In the genomic region with DNA sequence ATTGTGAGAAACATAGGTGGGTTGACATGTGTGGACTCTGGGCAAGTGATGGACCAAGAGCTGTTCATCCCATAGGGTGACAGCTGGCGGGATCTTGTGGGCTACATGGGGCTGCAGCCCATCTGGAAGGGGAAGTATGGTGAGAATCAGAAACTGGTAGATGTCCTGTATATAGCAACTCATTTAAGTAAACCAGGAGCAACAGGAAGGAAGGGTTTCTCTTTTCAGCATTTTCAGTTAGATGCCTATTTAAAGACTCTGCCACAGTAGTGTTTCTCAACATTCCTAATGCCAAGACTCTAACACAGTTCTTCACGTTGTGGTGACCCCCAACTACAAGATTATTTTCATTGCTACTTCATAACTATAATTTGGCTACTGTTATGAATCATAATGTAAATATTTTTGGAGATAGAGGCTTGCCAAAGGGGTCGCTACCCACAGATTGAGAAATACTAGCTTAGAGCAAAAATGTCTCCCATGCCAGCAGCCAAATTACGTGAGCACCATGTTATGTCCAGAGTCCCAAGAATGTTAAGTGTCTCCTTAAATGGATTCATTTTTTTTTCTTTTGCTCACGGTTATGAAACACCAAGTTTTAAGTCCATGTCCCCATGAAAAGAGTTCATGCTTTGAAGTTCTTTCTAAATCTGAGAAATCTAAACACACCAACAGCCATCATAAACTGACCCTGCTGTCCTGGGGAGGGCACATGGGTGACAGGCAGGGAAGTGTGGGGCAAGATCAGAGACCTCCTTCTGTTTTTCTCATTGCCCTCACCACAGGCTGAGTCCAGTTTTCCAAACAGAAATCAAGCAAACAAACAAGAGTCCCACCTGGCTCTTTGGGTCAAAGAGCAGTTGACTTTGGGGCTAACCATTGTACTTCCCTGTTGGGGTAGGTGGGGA, we compare ENCODE assay signal across 11 mouse cellular contexts.
DNase-seq lines count a peak whose midpoint lies in the region; ATAC-seq and TF ChIP-seq lines count a peak whose summit lies in the region.
"Had no signal": no experiment of that assay in that cellular context is flagged by ENCODE, and none has a peak within 500 bp of the region (broad histone marks: within the 10 kb centered on the region; RNA-seq: fewer than 3 reads in every experiment).

No protein-coding gene starts in this region.

- intact Hi-C loops in gastrocnemius, adult 2 months (cut with DNase I) = loop anchor here (5.0 kb wide), 1 partner anchor 257 kb away; a partner anchor contains a TSS

- H3K4me3 ChIP-seq in gastrocnemius, adult 2 months = no peak overlapping the region
- H3K4me3 ChIP-seq in liver, adult 2 months (ENCODE audit: insufficient read depth, low read depth, low read length) = no peak overlapping the region
- no peak overlapping the region for H3K4me3 ChIP-seq in liver, embryonic 12.5 days
- H3K4me3 ChIP-seq in lung, embryonic 16.5 days (ENCODE audit: low read length) = no peak overlapping the region
- H3K4me3 ChIP-seq in stomach, embryonic 16.5 days (replicated peaks; ENCODE audit: low read length) = no peak overlapping the region

- no peaks in the 10 kb centered on the region for H3K79me2 ChIP-seq in liver, adult 2 months (ENCODE audit: control insufficient read depth, insufficient read depth, low read length)

- no peak for DNase-seq in gastrocnemius, adult 2 months
- no peak for DNase-seq in gastrocnemius, postnatal 4 days (ENCODE audit: low spot score in 2 of 2)
- peak; percentile 84 for DNase-seq in liver, adult 2 months (ENCODE audit: extremely low read depth, low read depth, low spot score)
- DNase-seq in right cerebral cortex, postnatal 10 days (ENCODE audit: low spot score in 2 of 2) = no peak
- no peak for DNase-seq in left cerebral cortex, adult 8-10 months (ENCODE audit: low spot score in 2 of 2)
- DNase-seq: cerebellum, adult 9-11 months had no signal

- no peak for ATAC-seq in liver, embryonic 12.5 days
- ATAC-seq in lung, embryonic 16.5 days (ENCODE audit: low read depth) = peak; percentile 77
- ATAC-seq in stomach, embryonic 16.5 days (ENCODE audit: insufficient read depth, low FRiP score) = no peak
- ATAC-seq: inflammation-experienced regulatory T-cells, adult 6 months; Patski had no signal

- no peak overlapping the region for H3K4me2 ChIP-seq in liver, embryonic 12.5 days
- H3K4me2 ChIP-seq in lung, embryonic 16.5 days (ENCODE audit: low read depth, low read length) = no peak overlapping the region
- no peak overlapping the region for H3K4me2 ChIP-seq in stomach, embryonic 16.5 days (ENCODE audit: low read depth, low read length)

- peaks cover 22% of the 10 kb centered on the region for H3K4me1 ChIP-seq in liver, adult 2 months (ENCODE audit: control insufficient read depth, insufficient read depth, low read length)
- no peaks in the 10 kb centered on the region for H3K4me1 ChIP-seq in liver, embryonic 12.5 days
- H3K4me1 ChIP-seq in lung, embryonic 16.5 days (replicated peaks; ENCODE audit: control insufficient read depth, insufficient read depth, low read length) = peaks cover 16% of the 10 kb centered on the region
- peaks cover 6% of the 10 kb centered on the region; the same call in 1 of the 2 replicates for H3K4me1 ChIP-seq in stomach, embryonic 16.5 days (ENCODE audit: control insufficient read depth, insufficient read depth, low read length)

- no peak for TF ChIP-seq CTCF in gastrocnemius, adult 2 months (IDR thresholded peaks at IDR 0.05)
- no peak for TF ChIP-seq CTCF in liver, adult 2 months (IDR thresholded peaks at IDR 0.05; ENCODE audit: low read depth, low read length)

- WGBS in liver, adult 2 months = 35% methylated on average over 5 of the region's 5 CpGs
- WGBS in liver, embryonic 12.5 days (ENCODE audit: insufficient replicate concordance) = 48% methylated on average over 5 of the region's 5 CpGs
- 28% methylated on average over 5 of the region's 5 CpGs for WGBS in lung, embryonic 16.5 days
- WGBS in stomach, embryonic 16.5 days = 59% methylated on average over 5 of the region's 5 CpGs

- no peaks in the 10 kb centered on the region for H3K9me3 ChIP-seq in liver, embryonic 12.5 days (replicated peaks)
- no peaks in the 10 kb centered on the region for H3K9me3 ChIP-seq in lung, embryonic 16.5 days (ENCODE audit: control insufficient read depth, low read length)
- no peaks in the 10 kb centered on the region for H3K9me3 ChIP-seq in stomach, embryonic 16.5 days (replicated peaks; ENCODE audit: control insufficient read depth, low read length)

- peak overlapping the region; percentile 60 for H3K27ac ChIP-seq in gastrocnemius, adult 2 months
- H3K27ac ChIP-seq in liver, adult 2 months (replicated peaks; ENCODE audit: insufficient read depth, low read depth, low read length) = peak overlapping the region; percentile 74
- no peak overlapping the region for H3K27ac ChIP-seq in liver, embryonic 12.5 days
- peak overlapping the region; percentile 95 for H3K27ac ChIP-seq in lung, embryonic 16.5 days (ENCODE audit: low read length)
- H3K27ac ChIP-seq in stomach, embryonic 16.5 days (ENCODE audit: low read length) = peak overlapping the region; percentile 74

- no peaks in the 10 kb centered on the region for H3K36me3 ChIP-seq in liver, adult 2 months (ENCODE audit: control insufficient read depth, insufficient read depth, low read length)
- H3K36me3 ChIP-seq in liver, embryonic 12.5 days = no peaks in the 10 kb centered on the region
- H3K36me3 ChIP-seq in lung, embryonic 16.5 days (ENCODE audit: control insufficient read depth, insufficient read depth, low read length) = no peaks in the 10 kb centered on the region
- H3K36me3 ChIP-seq in stomach, embryonic 16.5 days (ENCODE audit: control insufficient read depth, insufficient read depth, low read length) = no peaks in the 10 kb centered on the region

- no peaks in the 10 kb centered on the region for H3K27me3 ChIP-seq in liver, adult 2 months (ENCODE audit: control insufficient read depth, insufficient read depth, low read length)
- H3K27me3 ChIP-seq in liver, embryonic 12.5 days (replicated peaks) = no peaks in the 10 kb centered on the region
- no peaks in the 10 kb centered on the region for H3K27me3 ChIP-seq in lung, embryonic 16.5 days (ENCODE audit: control insufficient read depth, insufficient read depth, low read depth, low read length)
- H3K27me3 ChIP-seq in stomach, embryonic 16.5 days (ENCODE audit: control insufficient read depth, insufficient read depth, low read length) = no peaks in the 10 kb centered on the region
- H3K27me3 ChIP-seq: Patski had no signal

- no peak for TF ChIP-seq POLR2A in liver, adult 2 months (IDR thresholded peaks at IDR 0.05; ENCODE audit: extremely low read depth, insufficient read depth, low read length)

- H3K9ac ChIP-seq in liver, adult 2 months (ENCODE audit: low read depth, low read length) = no peak overlapping the region
- no peak overlapping the region for H3K9ac ChIP-seq in liver, embryonic 12.5 days
- no peak overlapping the region for H3K9ac ChIP-seq in lung, embryonic 16.5 days (ENCODE audit: low read length)
- H3K9ac ChIP-seq in stomach, embryonic 16.5 days (ENCODE audit: low read length) = no peak overlapping the region
